Mouse (Mus musculus): ENCODE data around the gene Git2.
A peak's percentile ranks its signal among the peaks of the same experiment; 100 is the strongest.

Gene Git2

GRCm38 (mm10) chr5:114761980-114762379 lies 13.3 kb downstream of the Git2 start:
- peak; percentile 45 for DNase-seq

DNA sequence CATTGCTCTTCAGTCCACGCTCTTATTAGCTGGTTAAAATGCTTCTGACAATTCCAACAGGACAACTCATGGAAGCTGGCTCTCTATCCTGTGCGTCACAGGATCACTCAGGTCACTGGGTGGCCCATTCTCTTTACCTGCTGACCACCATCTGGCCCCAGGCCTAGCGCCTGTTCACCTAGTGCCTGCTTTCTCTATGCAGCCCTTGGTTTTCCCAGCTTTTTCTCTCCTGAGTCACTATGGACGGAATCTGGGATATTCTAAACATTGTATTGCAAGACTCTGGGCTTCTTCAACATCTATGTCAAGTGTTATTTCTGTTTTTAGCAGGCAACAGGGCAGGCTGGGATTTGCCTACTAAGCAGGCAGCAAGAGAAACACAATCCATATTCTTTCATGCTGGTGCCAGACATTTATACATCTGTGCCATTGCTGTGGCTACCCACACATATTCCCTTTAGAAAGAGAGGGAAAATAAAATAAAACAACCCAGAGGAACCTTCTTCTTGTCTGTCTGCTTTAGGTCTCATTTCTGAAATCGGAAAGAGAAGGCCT lies 15.7 kb downstream of the Git2 start:
- no peak for DNase-seq

DNA sequence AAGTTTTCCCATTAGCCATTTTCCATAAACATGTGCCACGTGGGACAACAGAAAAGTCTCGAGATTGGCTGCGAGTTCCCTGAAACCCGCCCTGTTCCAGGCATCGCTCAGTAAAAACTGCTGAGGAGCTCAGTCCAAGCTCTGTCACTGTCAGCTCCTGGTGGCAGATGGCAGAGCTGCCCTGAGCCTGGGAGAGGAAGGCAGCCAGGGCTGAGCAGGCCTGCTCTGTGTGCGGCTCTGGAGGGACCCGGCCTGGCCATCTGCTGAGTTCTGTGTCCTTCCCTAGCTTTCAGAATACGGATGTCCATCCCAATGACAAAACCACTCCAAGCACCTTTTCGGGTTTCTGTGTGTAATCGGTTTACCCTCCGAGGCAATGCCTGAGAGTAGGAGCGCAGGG lies 21.9 kb downstream of the Git2 start:
- no peak for DNase-seq

GRCm38 (mm10) chr5:114752397-114752796 lies 22.9 kb downstream of the Git2 start:
- DNase-seq: no peak

DNA sequence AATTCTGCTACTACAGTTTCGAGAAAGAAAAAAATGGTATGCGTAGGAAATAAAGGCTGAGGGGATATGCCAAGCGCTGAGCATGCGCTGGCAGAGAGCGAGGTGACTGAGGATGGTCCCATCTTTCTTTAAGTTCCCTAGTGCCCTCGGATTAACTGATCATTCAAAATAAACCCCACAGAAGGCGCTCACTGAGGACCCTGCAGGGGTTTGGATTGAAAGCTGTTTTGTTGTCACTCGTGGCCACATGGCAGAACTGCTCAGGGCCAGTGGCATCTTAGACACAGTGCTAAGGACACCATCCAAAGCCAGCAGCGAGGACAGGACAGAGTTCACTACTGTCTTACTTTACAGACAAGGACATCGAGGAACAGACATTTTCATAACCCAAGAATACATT lies 25.0 kb downstream of the Git2 start:
- DNase-seq: no peak

- DNase-seq: no peak
These were observed 27.8 kb downstream of the Git2 start for GRCm38 (mm10) chr5:114747521-114747920.

- no peak for DNase-seq
These were observed 28.4 kb downstream of the Git2 start for GRCm38 (mm10) chr5:114746886-114747285.

- DNase-seq: peak; percentile 40
These were observed 29.7 kb downstream of the Git2 start for GRCm38 (mm10) chr5:114745581-114745980.

DNA sequence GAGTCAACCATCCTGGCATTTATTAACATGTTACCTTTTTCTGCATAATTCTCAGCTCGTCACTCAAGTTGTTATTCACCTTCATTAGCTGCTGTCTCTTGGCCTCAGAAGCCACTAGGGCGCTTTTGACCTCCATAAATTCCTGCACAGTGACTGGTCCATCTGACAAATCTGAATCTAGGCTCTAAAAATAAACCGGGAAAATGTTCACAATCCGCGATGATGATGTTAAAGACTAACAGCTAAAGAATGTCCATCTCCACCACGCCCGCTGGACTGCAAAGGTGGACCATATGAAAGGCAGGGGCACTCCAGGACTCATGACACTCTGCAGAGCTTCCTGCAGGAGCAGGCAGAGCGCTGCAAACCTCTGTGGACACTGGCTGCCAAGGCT lies 31.6 kb downstream of the Git2 start:
- DNase-seq: no peak

- no peak for DNase-seq
These were observed 32.2 kb downstream of the Git2 start for GRCm38 (mm10) chr5:114742998-114743696.

- no peak for DNase-seq
These were observed 32.7 kb downstream of the Git2 start for GRCm38 (mm10) chr5:114742572-114742971.

GRCm38 (mm10) chr5:114740595-114740994 lies 34.7 kb downstream of the Git2 start:
- DNase-seq: no peak

DNA sequence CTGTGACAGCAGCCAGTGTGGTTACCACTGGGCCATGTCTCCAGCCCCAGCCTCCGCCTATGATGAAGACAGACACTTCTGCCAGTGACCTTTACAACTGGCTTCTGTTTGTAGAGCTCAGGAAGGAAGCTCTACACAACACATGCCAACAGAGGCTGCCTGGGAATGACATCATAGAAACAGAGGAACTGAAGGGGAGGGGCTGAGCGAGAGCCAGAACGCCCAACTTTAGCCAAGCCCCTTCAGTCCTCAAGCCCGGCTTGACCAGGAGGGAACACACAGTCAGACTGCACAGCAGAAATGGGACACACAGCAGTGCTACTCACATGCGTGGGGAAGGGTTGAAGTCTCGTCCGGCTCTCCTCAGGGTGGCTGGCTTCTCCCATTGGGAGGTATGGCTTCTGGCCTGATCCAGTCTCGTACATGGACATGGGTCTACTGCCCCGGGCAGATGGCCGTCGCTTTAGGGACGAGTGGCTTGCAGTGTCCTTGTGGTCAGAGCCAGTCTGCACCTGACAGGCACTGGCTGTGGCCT lies 36.5 kb downstream of the Git2 start:
- peak; percentile 92 for DNase-seq

GRCm38 (mm10) chr5:114737090-114737887 lies 38.0 kb downstream of the Git2 start:
- DNase-seq: peak; percentile 84

DNA sequence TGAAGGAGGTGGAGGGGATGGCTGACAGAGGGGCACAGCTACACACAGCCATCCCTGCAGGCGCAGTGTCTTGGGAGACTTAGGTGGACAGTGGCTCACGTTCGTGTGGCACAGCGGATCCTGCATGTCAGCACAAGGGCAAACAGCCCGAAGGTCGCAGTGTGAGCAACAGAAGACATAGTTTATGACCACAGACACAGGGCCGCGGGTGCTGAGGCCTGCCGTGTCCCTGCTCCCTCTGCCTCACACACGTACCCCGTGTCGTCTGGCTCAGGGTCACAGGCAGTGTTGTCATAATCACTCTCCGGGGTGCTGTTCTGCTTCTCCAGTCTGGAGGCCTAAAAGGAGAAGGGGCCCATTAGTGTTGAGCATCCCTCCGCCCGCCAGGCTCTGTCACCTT lies 41.7 kb downstream of the Git2 start:
- DNase-seq: no peak

DNA sequence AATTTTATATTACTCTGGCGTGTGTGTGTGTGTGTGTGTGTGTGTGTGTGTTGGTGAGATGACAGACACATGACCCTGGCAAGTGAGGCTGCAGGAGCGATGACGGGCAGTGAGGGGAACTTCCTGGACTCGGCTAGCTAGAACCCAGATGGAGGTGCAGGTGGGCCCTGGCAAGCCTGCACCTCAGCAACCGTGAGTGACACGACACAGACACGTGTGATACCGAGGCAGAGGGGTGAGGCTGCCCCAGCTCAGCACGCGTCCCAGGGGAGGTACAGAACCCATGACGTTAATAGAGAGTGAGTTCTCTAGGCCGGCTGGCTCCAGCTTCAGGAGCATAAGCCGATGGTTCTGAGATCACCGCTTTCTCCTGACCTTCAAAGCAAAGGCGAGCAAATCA lies 43.3 kb downstream of the Git2 start:
- DNase-seq: no peak

GRCm38 (mm10) chr5:114731498-114731897 lies 43.8 kb downstream of the Git2 start:
- DNase-seq: no peak

DNA sequence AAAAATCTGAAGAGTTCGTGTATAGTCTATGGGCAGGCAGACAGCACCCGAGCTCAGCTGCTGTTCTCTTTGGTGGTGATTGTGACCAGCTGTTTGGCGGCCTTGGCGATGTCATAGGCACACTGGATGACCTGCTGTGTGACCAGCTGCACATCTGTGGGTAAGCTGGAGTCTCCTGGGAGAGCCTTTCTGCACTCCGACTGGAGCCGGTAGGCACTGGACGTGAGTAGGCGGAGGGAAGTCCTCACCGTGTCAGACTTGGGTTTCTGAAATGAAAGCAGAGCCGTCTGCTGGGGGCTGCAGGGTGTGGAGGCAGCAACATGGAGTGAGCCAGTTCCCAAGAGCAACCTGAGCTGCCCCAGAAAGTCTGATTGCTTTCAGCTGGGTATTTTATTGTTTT lies 45.2 kb downstream of the Git2 start:
- peak; percentile 52 for DNase-seq

- DNase-seq: no peak
These were observed 47.2 kb downstream of the Git2 start for GRCm38 (mm10) chr5:114728160-114728559.

DNA sequence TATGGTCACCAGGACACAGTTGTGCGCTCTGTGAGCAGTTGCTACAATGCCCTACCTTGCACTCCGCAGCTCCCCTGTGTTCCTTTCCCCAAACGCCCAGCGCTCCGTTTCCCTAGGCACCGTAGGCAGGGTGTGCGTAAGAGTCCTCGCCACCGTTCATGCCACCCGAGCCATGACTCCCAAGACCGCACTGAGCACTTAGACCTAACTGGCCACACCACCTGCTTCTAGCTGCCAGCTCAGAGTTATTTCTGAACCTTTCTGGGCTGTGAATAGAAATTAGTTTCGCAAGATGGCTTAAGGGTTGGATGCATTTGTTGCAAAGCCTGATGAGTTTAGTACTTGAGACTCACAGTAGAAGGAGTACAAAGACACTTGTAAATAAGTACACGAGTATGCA lies 52.5 kb downstream of the Git2 start:
- no peak for DNase-seq

GRCm38 (mm10) chr5:114721969-114722368 lies 53.3 kb downstream of the Git2 start:
- DNase-seq: no peak

DNA sequence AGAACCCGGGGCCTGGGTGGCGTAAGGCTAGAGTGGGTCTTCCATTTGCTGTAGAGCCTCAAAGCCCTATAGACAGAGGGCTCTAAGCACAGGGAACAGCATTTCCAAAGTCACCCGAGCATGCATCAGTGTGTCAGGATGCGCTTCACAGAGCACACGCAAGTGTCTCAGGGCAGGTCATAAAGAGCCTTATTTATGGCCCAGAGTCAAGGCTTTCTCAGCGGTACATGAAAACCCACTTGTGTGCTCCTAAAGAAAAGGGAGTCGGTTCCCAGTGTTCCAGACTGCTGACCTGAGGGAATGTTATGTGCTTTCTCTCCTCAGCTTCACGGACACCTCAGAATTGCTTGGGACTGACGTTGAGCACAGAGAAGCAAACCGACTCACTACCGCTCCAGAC lies 54.5 kb downstream of the Git2 start:
- DNase-seq: no peak

DNA sequence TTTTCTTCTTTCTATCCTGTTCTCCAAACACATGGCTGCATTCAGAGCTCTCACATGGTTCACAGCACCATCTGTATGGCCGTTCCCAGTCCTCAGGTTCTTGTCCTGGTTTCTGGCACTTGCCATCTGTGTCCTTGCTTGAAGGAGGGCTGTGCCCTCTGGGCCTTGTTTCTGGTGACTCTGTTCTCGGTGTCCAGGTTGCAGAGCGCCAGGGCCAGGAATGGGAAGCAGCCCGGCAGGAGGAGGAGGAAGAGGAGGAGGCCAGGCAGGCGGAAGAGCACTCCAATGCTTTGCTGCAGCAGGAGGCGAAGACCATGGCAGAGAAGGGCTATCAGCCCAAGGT lies 55.4 kb downstream of the Git2 start:
- DNase-seq: no peak

All from lung, postnatal 10 days (tissue).